ENCODE assay signal across 8 mouse cellular contexts in the genomic region with DNA sequence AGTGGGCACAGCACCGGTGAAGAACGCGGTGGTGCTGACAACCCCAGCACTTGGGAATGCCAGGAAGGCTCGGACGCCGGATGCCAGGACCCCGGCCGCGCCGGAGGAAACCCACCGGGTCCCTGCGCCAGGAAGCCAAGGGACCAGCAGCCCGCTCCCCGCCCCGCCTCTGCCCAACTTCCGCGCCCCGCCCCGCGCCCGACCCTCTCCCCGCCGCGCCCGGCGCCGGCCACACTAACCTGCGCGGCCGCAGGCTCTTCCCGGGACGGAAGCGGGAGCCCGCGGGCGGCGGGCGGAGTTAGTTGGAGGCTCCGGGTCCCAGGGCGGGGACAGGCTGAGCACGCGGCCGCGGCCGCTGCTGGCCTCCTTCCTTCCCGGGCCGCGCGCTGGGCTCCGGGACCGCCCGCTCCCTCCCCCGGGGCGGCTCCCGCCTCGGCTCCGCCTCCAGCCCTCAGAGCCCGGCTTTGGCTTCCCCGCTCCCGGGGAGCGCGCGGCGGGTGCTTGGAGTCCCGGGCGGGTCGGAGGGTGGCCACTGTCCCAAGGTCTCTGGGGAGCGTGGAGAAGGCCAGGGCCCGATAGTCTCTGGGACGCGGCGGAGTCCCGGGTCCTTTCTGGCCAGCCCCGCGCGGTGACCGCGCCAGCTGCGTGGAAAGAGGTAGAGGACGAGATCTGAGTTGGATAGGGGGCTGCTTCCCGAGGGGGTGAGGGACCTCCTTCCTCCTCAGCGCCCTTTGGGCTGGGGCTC. TPM values are rescaled to one million over a fixed set of nuclear protein-coding genes. Genes with fewer than 3 reads are reported as not detected.
DNase-seq lines count a peak whose midpoint lies in the region; ATAC-seq lines count a peak whose summit lies in the region.

A gene (minus strand): TSS at position 401 of the 745 bp plus-strand sequence.

- no peaks in the 10 kb centered on the region for H3K27me3 ChIP-seq in lung, embryonic 15.5 days

- 0% methylated on average over 57 of the region's 82 CpGs for WGBS in lung, embryonic 15.5 days

- H3K36me3 ChIP-seq in lung, embryonic 15.5 days, result no peaks in the 10 kb centered on the region

- H3K4me1 ChIP-seq in lung, embryonic 15.5 days, result peaks cover 14% of the 10 kb centered on the region; the same call in 1 of the 2 replicates

- H3K9ac ChIP-seq in lung, embryonic 15.5 days, result peak within 1 kb of the TSS; percentile 67

- peak; percentile 77 to 78 for ATAC-seq in hematopoietic stem cell, adult 5-6 weeks (replicated peaks in 1 of 2; ENCODE audit: insufficient read depth in 1 of 2, low FRiP score in 2 of 2, low TSS enrichment in 1 of 2, low read depth in 1 of 2, poor library complexity in 2 of 2, severe bottlenecking in 2 of 2)
- peak; percentile 98 for ATAC-seq in lung, embryonic 15.5 days (ENCODE audit: borderline replicate concordance, extremely low read depth, low FRiP score, low TSS enrichment)

- H3K27ac ChIP-seq in lung, embryonic 15.5 days, result peak within 1 kb of the TSS; percentile 86

- H3K4me3 ChIP-seq in lung, embryonic 15.5 days, result peak within 1 kb of the TSS; percentile 76

- H3K9me3 ChIP-seq in lung, embryonic 15.5 days, result no peaks in the 10 kb centered on the region

- peak; percentile 93 for DNase-seq in Muller cell, postnatal 12 days (ENCODE audit: inconsistent ontology term)
- DNase-seq in cerebellum, adult 9-11 months, result peak; percentile 54
- DNase-seq in frontal cortex, adult 2 months (ENCODE audit: extremely low spot score in 1 of 2, low spot score in 1 of 2), result peak in 1 of 2 experiments; percentile 70
- DNase-seq in layer of hippocampus, adult 9-11 months, result peak; percentile 74
- peak; percentile 86 for DNase-seq in ovary, adult 18-20 months (ENCODE audit: low spot score)
- DNase-seq in thymus, postnatal 0 days (ENCODE audit: low spot score), result peak; percentile 56

- peak within 1 kb of the TSS; percentile 87 for H3K4me2 ChIP-seq in lung, embryonic 15.5 days

RNA-seq across cellular contexts. Expression of the gene that starts here (rescaled TPM):
- 93.8 and 104 TPM in 2 replicates for polyA plus RNA-seq in frontal cortex, adult 2 months (2012; rRNA removed)
- 45.2 and 59.2 TPM in 2 replicates for total RNA-seq in hematopoietic stem cell, adult 5-6 weeks (2017)
- 51.7 and 52.7 TPM in 2 replicates for polyA plus RNA-seq in lung, embryonic 15.5 days (2015; fragmentation: Nextera tagmentation; extraction: Ambion mirVana)
- 17.3 and 18.0 TPM in 2 replicates for polyA plus RNA-seq in thymus, postnatal 0 days (2015; fragmentation: Nextera tagmentation; extraction: Ambion mirVana)
